Mouse (Mus musculus): ENCODE results near the gene Gtf3c5.

DNA sequence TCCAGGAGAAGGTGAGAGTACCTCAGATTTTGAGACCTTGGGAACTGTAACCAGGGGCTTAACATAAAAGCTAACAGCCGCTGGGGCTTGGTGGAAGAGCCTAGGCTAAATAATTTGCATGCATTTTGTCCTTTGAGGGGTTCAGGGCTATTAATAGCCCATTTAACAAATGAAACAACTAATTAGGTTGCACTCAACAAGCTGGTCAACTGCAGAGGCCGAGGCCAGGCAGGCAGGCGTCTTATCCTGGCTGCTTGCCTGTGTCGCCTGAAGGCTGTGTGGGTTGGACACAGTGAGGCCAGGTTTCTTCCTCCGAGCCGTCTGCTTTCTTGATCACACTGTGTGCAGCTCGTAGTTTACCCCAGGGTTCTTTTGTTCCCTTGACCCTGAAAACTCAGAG is 47.9 kb downstream of the Gtf3c5 start:
- TF ChIP-seq CTCF (IDR thresholded peaks at IDR 0.05; ENCODE audit: low read depth, low read length) (no peak), EP300 (IDR thresholded peaks at IDR 0.05; ENCODE audit: insufficient read depth, low read depth, low read length) (no peak), POLR2A (IDR thresholded peaks at IDR 0.05; ENCODE audit: insufficient read depth, low read length) (no peak)

Data from ES-Bruce4 (cell line).